Mouse (Mus musculus) colon, adult 2 months (tissue): ENCODE data around the gene Rassf1. TPM values are rescaled to one million over a fixed set of nuclear protein-coding genes. Genes with fewer than 3 reads are reported as not detected.

ENCODE experiments used
- polyA plus RNA-seq: library from polyadenylated mRNA; depleted of rRNA; stranded (reverse); fragments of >200 nt; gene quantifications from 2 replicates; pipeline ENCODE4 v1.2.3, GENCODE M21; 2012; rRNA removed

The Rassf1 gene
- polyA plus RNA-seq, result 27.3 and 28.5 TPM in 2 replicates

DNA sequence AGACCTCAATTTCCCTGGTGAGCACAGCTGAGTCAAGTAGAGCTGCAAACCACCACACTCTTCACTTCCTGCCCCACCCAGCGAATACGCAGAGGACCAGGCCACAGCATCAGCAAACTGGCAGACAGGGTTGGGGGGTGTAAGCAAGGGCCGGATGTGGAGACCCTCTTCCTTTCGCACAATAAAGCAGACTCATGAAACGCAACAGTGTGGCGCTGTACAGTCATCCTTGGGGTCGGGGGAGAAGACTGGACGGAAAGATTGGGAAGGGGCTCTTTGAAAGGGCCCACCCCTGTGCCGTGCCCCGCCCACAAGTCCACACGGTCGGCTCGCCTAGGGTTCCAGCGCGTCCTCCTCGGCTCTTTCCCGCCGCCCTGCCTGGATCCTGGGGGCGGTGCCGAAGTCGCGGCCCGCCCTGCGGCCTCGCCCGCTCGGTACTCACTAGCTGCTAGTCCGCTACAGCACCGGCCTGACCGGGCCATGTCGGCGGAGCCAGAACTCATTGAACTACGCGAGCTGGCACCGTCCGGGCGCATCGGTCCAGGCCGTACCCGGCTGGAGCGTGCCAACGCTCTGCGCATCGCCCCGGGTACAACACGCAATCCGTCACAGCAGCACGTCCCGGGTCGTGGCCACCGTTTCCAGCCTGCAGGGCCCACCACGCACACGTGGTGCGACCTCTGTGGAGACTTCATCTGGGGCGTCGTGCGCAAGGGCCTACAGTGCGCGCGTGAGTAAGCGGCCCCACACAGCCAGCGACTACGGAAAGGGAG is at the start of gene Rassf1:
Gene Rassf1 (plus strand): TSS at position 439 of the 773 bp plus-strand sequence.

DNA sequence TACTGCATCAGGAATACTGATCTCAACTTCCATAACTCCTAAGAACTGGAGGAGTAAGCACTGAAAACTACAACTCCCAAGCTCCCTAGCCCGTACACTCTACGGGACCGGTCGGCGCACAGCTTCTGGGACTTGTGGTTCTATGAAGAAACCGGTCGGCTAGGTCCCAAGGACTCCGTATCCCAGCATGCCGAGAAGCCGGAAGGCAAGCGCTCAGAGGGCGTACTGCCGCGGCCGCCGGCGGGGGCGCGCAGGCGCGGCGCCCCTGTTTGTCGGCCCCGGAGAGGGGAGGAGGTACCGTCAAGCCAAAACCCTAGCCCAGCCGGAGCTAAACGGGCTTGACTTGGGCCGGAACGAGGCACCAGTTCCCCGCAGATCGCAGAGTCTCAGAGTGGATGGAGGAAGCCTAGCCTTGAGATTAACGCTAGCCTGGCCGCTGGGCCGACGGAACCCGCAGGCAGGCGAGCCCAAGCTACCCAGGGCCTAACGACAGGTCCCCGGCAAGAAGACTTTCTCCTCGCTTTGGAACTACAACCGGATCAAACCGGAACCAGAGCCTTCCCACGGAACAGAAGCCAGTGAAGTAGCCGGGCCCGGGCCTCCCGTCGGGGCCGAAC is 17.5 kb upstream of the Rassf1 start, which contains the start of gene Tmem115:
Gene Tmem115 (plus strand): TSS at position 155 of the 617 bp plus-strand sequence.

DNA sequence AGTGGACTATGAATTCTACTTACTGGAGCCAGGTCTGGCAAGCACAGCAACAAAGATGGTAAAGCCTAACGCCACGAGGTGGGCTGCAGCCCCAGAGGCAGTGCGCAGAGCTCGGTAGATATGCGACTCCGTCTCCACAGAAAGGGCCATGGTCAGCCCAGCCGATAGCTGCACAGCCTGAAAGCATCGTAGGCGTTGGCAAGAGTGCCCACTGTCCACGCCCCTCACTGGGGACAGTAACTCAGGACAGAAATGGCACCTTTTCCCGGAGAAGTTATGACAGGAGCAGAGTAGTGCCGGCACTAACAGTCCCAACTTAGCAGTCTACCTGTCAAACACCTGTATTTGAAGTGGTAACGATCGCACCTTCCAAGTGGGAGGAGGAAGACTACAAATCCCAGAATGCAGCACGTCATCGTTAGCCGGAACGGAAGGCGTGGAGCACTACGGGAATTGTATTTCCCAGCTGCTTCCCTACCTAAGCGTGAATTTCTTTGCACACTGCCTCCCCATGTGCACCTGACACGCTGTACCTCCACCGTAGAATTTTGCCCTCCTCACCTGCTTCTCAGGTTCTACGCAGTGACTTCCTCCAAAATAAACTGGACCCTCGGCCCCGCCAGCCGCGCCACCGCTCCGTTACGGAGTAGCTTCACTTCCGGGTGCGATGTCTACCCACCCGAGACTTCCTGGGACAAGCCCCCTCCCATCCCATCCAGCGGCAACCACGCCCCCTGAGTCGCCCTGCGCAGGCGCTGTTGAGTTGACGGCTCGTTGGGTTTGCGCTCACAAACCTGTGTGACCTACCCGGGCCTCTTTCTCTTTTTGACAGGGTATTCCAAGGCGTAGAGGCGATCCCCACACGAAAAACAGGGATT is 9.6 kb upstream of the Rassf1 start, which contains the start of the genes Cyb561d2 and Nprl2:
Gene Cyb561d2 (minus strand): TSS at position 720 of the 878 bp plus-strand sequence.
Gene Nprl2 (plus strand): TSS at position 753 of the 878 bp plus-strand sequence.

DNA sequence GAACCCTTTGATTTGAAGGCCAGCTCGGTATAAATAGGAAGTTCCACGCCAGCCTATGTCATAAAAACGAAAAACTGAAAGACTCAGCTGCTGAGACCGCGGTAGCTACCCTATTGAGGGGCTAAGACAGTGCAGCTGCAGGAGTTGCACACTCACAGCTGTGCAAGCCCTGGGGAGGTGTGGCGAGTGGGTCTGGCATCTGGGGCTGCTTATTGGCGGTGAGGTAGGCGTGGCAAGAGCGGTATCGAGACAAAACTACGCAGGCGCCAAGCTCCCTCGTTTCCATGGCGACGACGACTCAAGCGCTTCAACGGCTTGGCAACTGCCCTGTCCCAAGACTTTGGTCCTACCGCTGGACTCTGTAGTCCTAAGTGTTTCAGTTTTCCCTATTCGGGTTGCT is 4.3 kb upstream of the Rassf1 start, which contains the start of gene Zmynd10:
Gene Zmynd10 (plus strand): TSS at position 273 of the 400 bp plus-strand sequence.

DNA sequence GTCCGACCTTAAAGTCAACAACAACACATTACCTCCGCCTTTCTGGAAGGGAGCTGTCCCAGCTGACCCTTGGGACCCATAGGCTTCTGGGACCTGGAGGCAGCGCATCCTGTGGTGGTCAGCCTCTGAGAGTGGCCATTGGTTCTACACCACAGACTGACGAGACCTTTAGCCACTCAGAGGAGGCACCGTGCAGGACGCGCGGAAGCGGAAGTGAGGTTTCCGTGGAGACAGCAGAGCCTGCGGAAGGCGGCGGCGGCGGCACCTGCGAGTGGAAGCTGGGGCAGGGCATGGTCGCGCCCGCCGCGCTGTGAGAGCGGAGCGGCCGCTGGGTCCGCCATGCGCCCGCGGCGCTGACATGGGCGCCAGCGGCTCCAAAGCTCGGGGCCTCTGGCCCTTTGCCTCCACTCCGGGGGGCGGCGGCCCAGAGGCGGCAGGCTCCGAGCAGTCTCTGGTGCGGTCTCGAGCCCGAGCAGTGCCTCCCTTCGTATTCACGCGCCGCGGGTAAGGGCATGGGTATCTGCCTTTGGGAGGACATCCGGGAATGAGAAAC is 11.8 kb downstream of the Rassf1 start, which contains the start of gene Tusc2:
Gene Tusc2 (plus strand): TSS at position 227 of the 553 bp plus-strand sequence.

DNA sequence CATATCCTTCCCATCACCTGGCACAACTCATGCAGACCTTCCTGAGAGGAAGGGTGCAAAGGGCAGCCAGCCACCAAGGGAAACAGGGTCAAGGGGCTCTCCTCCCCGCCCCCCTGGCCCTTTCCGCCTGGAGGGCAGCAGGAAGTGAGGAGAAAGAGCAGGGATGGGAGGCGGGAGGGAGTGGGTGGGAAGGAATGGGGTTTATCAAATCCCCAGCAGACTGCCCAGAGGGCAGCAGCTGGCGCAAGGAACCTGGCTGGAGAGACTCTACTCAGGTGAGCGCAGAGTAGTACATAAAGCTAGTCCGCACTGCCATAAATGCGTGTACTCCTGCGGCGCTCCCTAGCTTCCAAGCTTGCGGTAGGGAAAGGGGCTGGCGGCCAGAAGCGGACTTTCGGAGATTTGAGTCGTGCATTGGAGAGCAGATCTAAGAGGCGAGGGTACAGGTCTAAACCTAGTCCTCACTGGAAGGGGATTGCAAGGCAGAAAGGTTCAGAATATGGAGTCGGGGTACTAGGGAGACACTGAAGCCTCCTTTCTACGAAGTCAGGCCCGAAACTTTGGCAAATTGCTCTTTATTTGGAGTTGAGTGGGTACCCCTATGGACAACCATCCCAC is 16.5 kb downstream of the Rassf1 start, which contains the start of gene Hyal2:
Gene Hyal2 (plus strand): TSS at position 244 of the 618 bp plus-strand sequence.

DNA sequence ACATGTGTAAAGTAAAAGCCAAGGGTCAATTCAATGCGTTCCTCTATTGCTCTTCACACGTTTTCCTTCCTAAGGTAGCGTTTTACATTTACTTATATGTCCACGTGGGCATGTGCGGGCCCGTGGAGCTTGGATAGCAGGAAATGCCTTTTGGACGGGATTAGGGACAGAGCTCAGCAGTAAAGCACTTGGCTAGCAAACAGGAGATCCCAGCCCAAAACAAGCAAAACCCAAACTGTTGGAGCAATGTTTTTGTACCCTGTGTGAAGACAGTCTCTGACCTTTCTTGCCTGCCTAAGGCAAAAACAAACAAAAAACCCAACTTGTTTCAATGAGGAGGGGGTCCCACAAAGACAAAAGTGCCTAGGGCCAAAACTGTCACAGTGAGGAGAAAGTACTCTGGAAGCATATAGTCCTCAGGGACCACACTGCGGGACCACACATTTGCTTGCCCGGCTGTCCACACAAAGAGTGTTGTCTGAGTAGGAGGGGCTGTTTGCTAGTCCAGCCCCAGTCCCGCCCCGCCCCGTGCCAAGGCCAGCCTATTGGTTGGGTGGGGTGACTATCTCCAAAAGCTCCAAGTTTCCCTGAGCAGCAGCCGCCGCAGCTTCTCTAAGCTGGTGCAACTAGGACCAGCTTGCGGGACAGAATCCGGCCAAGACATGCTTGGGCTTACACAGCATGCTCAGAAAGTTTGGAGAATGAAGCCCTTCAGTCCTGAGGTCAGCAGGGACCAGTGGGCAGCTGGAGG is 25.2 kb downstream of the Rassf1 start, which contains the start of gene Hyal1:
Gene Hyal1 (plus strand): TSS at position 571 of the 751 bp plus-strand sequence.

DNA sequence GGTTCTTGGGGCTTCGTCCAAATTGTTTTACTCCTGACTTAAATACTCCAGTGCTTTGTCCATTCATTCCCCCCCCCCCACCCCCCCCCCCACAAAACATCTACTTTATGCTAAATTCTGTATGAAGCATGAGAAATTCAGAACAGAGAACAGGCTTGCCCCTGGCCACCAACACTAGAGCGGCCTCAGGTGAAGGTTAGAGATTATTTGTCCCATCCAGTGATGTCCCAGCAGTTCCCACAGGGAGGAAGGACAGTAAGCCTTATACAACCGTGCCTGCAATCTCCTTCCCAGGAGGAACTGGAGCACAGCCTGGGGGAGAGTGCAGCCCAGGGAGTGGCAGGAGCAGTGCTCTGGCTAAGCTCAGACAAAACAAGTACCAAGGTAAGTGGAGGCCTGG is 27.2 kb downstream of the Rassf1 start, which contains the start of gene Naa80:
Gene Naa80 (plus strand): TSS at position 301 of the 400 bp plus-strand sequence.

DNA sequence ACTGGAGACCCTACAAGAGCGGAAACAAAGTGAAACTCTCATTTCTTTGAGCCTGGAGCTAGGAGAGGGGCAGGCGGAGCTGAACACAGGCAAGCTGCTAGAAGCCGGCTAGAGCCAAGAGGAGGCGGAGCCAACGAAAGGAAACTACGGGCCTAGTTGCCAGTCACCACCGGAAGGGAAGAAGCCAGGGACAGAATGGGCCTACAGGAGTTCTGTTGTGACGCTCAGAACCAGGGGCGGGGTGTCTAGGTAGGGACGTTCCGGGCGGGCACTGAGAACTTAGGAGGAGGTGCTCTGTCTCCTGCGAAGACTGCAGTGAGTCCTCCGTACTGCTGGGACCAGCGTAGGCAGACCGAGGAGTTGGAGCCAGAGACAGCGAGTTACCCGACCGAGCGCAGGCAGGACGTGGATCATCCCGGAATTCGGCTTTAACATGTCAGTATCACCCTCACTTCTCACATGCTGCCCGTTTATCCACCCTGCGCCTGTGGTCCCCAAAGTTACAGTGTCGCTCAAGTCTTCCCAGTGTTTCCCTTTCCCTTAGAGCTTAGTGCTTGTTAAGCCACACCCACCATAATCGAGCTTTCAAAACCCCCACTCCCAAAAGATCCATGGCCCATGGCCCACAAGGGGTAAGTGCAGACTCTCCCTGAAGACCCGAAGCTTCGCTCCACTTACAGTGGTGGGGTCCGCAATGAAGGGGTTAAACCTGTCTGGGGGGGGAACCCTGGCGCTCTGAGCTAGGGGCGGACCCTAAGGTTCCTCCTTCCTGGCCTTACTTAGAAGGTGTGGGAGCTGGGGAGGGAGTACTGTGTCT is 29.4 kb downstream of the Rassf1 start, which contains the start of gene Hyal3:
Gene Hyal3 (plus strand): TSS at position 318 of the 817 bp plus-strand sequence.

DNA sequence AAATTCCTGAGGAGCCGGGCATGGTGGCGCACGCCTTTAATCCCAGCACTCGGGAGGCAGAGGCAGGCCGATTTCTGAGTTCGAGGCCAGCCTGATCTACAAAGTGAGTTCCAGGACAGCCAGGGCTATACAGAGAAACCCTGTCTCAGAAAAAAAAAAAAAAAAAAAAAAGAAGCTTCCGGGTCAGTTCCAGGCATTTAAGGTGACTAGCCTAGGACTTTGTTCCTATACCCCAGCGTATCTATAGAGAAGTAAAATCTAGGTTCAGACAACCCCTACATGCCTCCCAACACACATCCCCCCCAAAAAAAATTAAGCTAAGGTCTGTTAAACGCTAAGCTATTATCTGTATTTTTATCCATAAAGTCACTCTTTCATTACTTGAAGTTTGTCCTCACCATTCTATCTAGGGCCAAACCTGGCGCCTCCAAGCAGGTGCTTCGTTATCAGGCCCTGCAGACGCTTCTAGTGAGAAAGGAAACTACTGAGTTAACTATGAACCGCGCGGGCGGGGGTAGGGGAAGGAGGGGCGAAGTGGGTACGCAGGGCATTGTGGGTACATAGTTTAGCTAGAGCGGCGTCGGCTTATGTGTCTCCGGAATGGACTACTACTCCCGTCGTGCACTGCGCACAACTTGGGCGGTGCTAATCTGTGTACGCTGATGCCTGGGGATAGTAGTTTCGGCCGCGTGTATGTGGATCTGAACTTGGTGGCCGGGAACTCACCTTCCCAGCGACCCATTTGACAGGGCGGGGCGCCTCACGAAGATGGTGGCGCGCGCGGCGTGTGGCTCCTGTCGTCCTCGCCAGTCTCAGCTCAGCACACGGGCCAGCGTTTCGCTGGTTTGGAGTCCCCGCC is 35.8 kb downstream of the Rassf1 start, which contains the start of gene Ifrd2:
Gene Ifrd2 (plus strand): TSS at position 669 of the 859 bp plus-strand sequence.

DNA sequence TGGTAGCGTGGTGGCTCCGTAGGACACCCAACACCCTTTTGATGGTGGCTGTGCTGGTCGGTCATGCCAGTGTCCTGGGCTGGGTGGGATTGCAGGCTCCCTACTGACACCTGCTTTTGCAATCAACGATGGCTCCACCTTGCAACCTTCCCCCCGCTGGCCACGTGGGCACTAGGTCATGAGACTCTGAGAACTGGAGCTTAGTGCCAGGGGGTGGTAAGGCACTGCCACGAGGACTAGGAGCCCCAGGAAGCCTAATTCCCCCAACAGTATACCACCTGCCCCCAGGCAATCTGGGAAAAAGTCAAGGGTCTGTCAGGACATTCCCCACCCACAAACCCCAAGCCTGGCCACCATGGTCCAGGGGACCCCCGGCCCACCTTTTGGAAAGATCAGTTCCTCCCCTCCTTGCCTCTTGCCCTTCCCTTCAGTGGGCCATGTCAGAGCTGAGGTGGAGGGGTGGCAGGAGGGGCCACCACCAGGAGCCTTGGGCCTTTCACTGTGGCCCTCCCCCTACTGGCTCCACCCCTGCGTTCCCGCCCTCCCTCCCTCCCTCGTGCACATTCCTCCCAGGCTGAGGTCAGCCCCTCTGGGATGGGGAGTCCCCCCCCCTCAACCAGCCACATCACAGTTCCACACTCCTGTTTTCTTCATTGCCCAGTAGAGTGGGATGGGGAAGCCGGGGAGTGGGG is 57.5 kb downstream of the Rassf1 start, which contains the start of gene Sema3b:
Gene Sema3b (minus strand): TSS at position 489 of the 692 bp plus-strand sequence.

Other genes with a start within 250 kb of the Rassf1 start
- gene Hemk1, start 213.2 kb upstream of the Rassf1 start, polyA plus RNA-seq, result 18.1 and 18.8 TPM in 2 replicates
- gene 6430571L13Rik, start 211.0 kb upstream of the Rassf1 start, polyA plus RNA-seq, result 0.26 and 0.27 TPM in 2 replicates
- 20.0 and 33.9 TPM in 2 replicates for gene Cacna2d2, start 151.9 kb upstream of the Rassf1 start, polyA plus RNA-seq
- gene Tmem115, start 17.6 kb upstream of the Rassf1 start, polyA plus RNA-seq, result 73.8 and 95.5 TPM in 2 replicates
- gene Cyb561d2, start 9.4 kb upstream of the Rassf1 start, polyA plus RNA-seq, result 37.4 and 58.8 TPM in 2 replicates
- gene Nprl2, start 9.3 kb upstream of the Rassf1 start, polyA plus RNA-seq, result 26.5 and 29.3 TPM in 2 replicates
- gene Zmynd10, start 4.3 kb upstream of the Rassf1 start, polyA plus RNA-seq, result 0.41 and 0.65 TPM in 2 replicates
- gene Tusc2, start 11.7 kb downstream of the Rassf1 start, polyA plus RNA-seq, result 78.3 and 101 TPM in 2 replicates
- 91.7 and 94.5 TPM in 2 replicates for gene Hyal2, start 16.4 kb downstream of the Rassf1 start, polyA plus RNA-seq
- gene Hyal1, start 25.4 kb downstream of the Rassf1 start, polyA plus RNA-seq, result 4.4 and 5.2 TPM in 2 replicates
- gene Naa80, start 27.3 kb downstream of the Rassf1 start, polyA plus RNA-seq, result 53.5 and 65.8 TPM in 2 replicates
- 0.96 and 0.98 TPM in 2 replicates for gene Hyal3, start 29.3 kb downstream of the Rassf1 start, polyA plus RNA-seq
- 62.5 and 65.0 TPM in 2 replicates for gene Ifrd2, start 36.1 kb downstream of the Rassf1 start, polyA plus RNA-seq
- 93.4 and 98.5 TPM in 2 replicates for gene Sema3b, start 57.7 kb downstream of the Rassf1 start, polyA plus RNA-seq
- gene Gnai2, start 83.8 kb downstream of the Rassf1 start, polyA plus RNA-seq, result 562 and 599 TPM in 2 replicates
- 0.81 and 7.5 TPM in 2 replicates for gene Slc38a3, start 118.0 kb downstream of the Rassf1 start, polyA plus RNA-seq
- gene Gnat1, start 128.2 kb downstream of the Rassf1 start, polyA plus RNA-seq, result 0.14 TPM in 1 of 2 replicates, not detected in the other
- 76.2 and 89.6 TPM in 2 replicates for gene Sema3f, start 158.9 kb downstream of the Rassf1 start, polyA plus RNA-seq
- gene Rbm5, start 219.4 kb downstream of the Rassf1 start, polyA plus RNA-seq, result 40.9 and 42.4 TPM in 2 replicates